Mouse (Mus musculus) lung, adult 2 months (tissue): ENCODE measurements at regions not wholly inside any gene's neighbourhood (a gene's known extent, or its start where the extent isn't known, plus 50 kb on each side); places are given as distances from the start of the nearest gene placed in this dataset.

ENCODE experiments used
- CTCF ChIP-seq: fragments of 200-500 bp; IDR thresholded peaks from 2 replicates; pipeline ENCODE4 v1.5.1; 2011; ENCODE audit warnings: mild to moderate bottlenecking, low read length, control low read depth; ENCODE audit not compliant: insufficient read depth
- POLR2A ChIP-seq: fragments of 200-500 bp; IDR thresholded peaks from 2 replicates; pipeline ENCODE4 v1.6.1; 2011; ENCODE audit warnings: low read depth, mild to moderate bottlenecking, control low read depth, low read length, borderline replicate concordance; ENCODE audit errors: extremely low read depth

DNA sequence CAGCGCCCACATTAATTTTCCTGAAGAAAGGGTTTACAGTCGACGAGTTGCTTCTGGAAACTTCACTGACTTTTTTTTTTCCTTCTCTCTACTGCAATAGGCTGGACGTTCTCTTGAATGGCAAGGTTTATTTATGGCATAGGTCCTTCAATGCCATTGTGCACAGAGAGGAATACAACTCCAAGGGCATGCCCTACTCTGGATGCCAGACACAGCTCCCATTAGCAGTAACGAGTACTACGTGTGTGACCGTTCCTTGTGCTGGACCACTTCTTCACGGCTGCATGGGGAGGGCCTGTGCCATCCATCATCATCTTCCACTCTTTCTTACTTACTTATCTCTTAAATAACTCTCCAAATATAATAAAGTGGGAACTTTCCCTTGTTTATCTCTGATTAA, 1472.1 kb downstream of the Slc22a22 start:
- TF ChIP-seq POLR2A, result no peak
- no peak for TF ChIP-seq CTCF
